Mouse (Mus musculus) liver, adult 2 months (tissue): ENCODE results near the gene Ptprn2.

Source experiments
- CTCF ChIP-seq: fragments of 200-500 bp; IDR thresholded peaks from 2 replicates; pipeline ENCODE4 v1.5.1; 2011; ENCODE audit warnings: low read depth, low read length, control low read depth
- POLR2A ChIP-seq: fragments of 200-500 bp; IDR thresholded peaks from 2 replicates; pipeline ENCODE4 v1.6.1; 2011; ENCODE audit warnings: low read length, control low read depth; ENCODE audit not compliant: insufficient read depth; ENCODE audit errors: extremely low read depth

DNA sequence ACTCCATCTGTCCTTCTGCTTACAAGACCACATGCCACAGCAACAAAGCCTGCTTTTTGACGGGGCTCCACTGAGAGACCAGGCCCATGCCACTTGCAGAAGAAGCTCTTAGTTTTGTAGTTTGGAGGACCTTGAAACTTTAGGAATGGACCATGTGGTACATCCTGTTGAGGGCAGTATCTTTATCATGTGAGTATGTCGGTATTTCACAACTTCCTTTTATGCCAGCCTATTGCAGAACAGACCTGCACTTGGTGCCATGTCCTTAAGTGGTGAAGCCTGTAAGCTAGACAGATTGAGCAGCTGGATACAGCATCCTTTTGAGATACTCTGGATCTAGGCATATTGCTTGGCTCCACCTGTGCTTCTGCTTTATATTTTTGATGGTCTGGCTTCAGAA is 12.3 kb upstream of the Ptprn2 start:
- no peak for TF ChIP-seq POLR2A
- TF ChIP-seq CTCF: no peak
